Mouse (Mus musculus): Measurements from ENCODE around the gene Id2. TPM values are rescaled to one million over a fixed set of nuclear protein-coding genes. Genes with fewer than 3 reads are reported as not detected.

Id2 gene
- total RNA-seq, 1 experiment: 14.5 TPM

DNA sequence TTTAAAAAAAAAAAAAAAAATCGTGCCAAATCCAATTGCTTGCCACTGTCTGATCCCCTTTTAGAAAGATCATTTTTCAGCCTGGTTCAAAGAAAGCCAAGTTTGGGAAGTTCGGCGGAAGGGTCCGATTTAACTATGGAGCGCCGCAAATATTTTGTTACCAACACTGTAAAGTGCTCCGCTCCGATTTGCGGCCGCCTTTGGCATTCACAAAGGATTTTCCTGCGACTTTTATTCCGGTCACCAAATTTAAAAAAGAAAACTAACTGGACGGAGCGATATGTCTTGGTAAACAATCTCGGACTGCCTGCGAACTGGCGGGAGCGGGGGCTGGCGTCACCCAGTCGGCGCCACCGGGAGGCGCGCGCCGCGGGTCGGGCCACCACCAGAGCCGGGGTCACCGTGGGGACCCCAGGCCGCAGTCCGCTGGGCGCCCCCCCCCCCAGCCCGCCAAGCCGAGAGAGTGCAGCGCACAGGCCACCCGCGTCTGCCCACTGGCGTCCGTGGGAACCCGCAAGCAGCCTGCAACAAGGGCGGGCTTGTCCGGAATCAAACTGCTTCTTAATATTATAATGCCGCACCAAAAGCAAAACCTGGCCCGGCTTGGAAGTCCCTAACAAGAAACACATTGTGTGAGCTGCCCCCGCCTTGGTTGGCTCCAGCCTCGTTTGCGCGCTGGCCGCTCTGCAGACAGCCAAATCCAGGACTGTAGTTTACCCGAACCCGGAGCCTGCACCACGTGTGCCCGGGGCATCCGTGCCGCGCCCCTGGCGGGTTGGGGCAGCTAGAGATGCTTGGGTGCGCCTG lies 3.7 kb upstream of the Id2 start:
- Histone ChIP-seq H3K4me3 (ENCODE audit: insufficient read depth in 1 of 2, low read depth in 1 of 2, low read length in 2 of 2, poor library complexity in 1 of 2, severe bottlenecking in 1 of 2) (peak overlapping the region; percentile 60 to 62), H3K9me3 (ENCODE audit: control insufficient read depth, insufficient read depth, low read depth, low read length) (no peaks in the 10 kb centered on the region), H3K9ac (ENCODE audit: insufficient read depth, low read depth, low read length, poor library complexity, severe bottlenecking) (peak overlapping the region; percentile 48), H3K27ac (ENCODE audit: insufficient read depth, low read depth, low read length, poor library complexity, severe bottlenecking) (no peak overlapping the region), H3K36me3 (ENCODE audit: control insufficient read depth, insufficient read depth, low read length, poor library complexity, severe bottlenecking) (no peaks in the 10 kb centered on the region), H3K4me1 (ENCODE audit: control insufficient read depth in 2 of 2, insufficient read depth in 2 of 2, low read length in 2 of 2, poor library complexity in 1 of 2) (peaks cover 2 to 10% of the 10 kb centered on the region in 2 experiments; a peak in 2 of 4 replicates)
- in situ Hi-C loops (cut with MboI; ENCODE audit: low sequenced_read_pairs in 2 of 2, unreplicated experiment in 2 of 2): no loop called here
- TF ChIP-seq ZNF384 (IDR thresholded peaks at IDR 0.05; ENCODE audit: low read depth, low read length) (no peak), CHD2 (IDR thresholded peaks at IDR 0.05; ENCODE audit: low read depth, low read length) (no peak), MAFK (IDR thresholded peaks at IDR 0.05; ENCODE audit: insufficient read depth, low read depth, low read length) (no peak), HCFC1 (IDR thresholded peaks at IDR 0.05; ENCODE audit: borderline replicate concordance, insufficient read depth, low read length) (no peak), ZC3H11A (IDR thresholded peaks at IDR 0.05; ENCODE audit: borderline replicate concordance, low read depth, low read length) (no peak)
- DNase-seq (ENCODE audit: low read depth, low spot score): no peak

DNA sequence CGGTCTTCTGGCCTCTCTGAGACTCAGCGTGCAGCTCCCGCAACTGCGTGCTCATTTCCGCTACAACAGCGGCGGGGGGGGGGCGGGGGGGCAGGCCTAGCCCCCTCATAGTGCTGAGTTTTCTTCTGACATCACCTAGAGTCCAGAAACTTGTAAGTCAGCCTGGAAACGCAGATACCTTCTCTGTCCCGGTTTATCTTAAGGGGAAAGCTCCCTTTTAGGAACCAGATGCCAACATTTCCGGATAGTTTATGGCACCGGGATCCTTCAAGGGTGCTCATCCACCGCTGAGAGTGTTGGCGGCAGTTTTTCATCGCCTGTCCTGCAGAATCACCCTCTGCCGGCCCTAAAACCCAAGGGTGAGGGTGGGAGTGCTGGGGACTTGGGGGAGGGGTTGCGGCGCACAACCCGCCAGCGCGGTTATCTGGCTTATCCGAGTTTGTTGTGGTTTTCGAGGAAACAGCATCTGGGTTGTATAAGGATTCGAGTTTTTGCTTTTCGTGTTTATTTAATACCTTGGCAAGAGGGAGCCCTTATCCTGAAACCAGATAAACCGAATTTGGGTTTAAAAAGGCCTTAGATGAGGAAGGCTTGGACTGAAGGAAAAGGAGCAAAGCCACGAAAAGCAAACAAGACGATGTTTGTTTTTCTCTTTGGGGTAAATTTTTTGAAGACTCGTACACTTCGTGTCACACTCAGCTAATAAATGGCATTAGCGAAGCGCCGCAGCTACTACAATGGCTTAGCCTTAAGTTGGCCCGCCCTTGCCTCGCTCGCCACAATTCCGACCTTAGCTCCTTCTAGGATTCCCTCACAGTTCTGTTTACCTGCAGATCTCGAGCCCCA lies 2.8 kb upstream of the Id2 start:
- TF ChIP-seq HCFC1 (IDR thresholded peaks at IDR 0.05; ENCODE audit: borderline replicate concordance, insufficient read depth, low read length): no peak
- no peak for TF ChIP-seq MAFK (IDR thresholded peaks at IDR 0.05; ENCODE audit: insufficient read depth, low read depth, low read length)
- TF ChIP-seq ZC3H11A (IDR thresholded peaks at IDR 0.05; ENCODE audit: borderline replicate concordance, low read depth, low read length): no peak
- no peak for TF ChIP-seq CHD2 (IDR thresholded peaks at IDR 0.05; ENCODE audit: low read depth, low read length)
- no peak for TF ChIP-seq ZNF384 (IDR thresholded peaks at IDR 0.05; ENCODE audit: low read depth, low read length)
- no peaks in the 10 kb centered on the region for H3K9me3 ChIP-seq (ENCODE audit: control insufficient read depth, insufficient read depth, low read depth, low read length)
- in situ Hi-C loops (cut with MboI; ENCODE audit: low sequenced_read_pairs in 2 of 2, unreplicated experiment in 2 of 2): loop anchor here in 1 of 2 experiments (25.0 kb wide), 3 partner anchors 313 to 1188 kb away; no protein-coding TSS in a partner anchor
- 0 out of 2 replicates have a peak overlapping the region, but pooled peaks have one; percentile 26 for H3K9ac ChIP-seq (ENCODE audit: insufficient read depth, low read depth, low read length, poor library complexity, severe bottlenecking)
- no peak for DNase-seq (ENCODE audit: low read depth, low spot score)
- peak overlapping the region; percentile 60 to 62 for H3K4me3 ChIP-seq (ENCODE audit: insufficient read depth in 1 of 2, low read depth in 1 of 2, low read length in 2 of 2, poor library complexity in 1 of 2, severe bottlenecking in 1 of 2)
- peaks cover 2 to 10% of the 10 kb centered on the region in 2 experiments; a peak in 2 of 4 replicates for H3K4me1 ChIP-seq (ENCODE audit: control insufficient read depth in 2 of 2, insufficient read depth in 2 of 2, low read length in 2 of 2, poor library complexity in 1 of 2)
- H3K36me3 ChIP-seq (ENCODE audit: control insufficient read depth, insufficient read depth, low read length, poor library complexity, severe bottlenecking): no peaks in the 10 kb centered on the region
- no peak overlapping the region for H3K27ac ChIP-seq (ENCODE audit: insufficient read depth, low read depth, low read length, poor library complexity, severe bottlenecking)

DNA sequence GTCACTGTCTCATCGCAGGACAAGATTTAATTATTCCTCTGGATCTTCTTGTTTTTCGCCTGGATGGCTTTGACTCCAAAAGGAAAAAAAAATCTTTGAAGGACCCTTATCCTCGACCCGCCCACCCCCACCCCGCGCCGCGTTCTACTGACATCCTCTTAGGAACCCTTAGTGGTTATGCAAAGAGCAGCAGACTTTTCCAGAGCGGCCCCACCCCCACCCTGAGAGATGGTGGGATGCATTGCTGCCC lies 2.3 kb upstream of the Id2 start:
- in situ Hi-C loops (cut with MboI; ENCODE audit: low sequenced_read_pairs in 2 of 2, unreplicated experiment in 2 of 2): loop anchor here in 1 of 2 experiments (25.0 kb wide), 3 partner anchors 313 to 1188 kb away; no protein-coding TSS in a partner anchor
- no peak for DNase-seq (ENCODE audit: low read depth, low spot score)
- Histone ChIP-seq H3K36me3 (ENCODE audit: control insufficient read depth, insufficient read depth, low read length, poor library complexity, severe bottlenecking) (no peaks in the 10 kb centered on the region), H3K9ac (ENCODE audit: insufficient read depth, low read depth, low read length, poor library complexity, severe bottlenecking) (no peak overlapping the region), H3K27ac (ENCODE audit: insufficient read depth, low read depth, low read length, poor library complexity, severe bottlenecking) (no peak overlapping the region), H3K4me1 (ENCODE audit: control insufficient read depth in 2 of 2, insufficient read depth in 2 of 2, low read length in 2 of 2, poor library complexity in 1 of 2) (peaks cover 2 to 10% of the 10 kb centered on the region in 2 experiments; a peak in 2 of 4 replicates), H3K4me3 (ENCODE audit: insufficient read depth in 1 of 2, low read depth in 1 of 2, low read length in 2 of 2, poor library complexity in 1 of 2, severe bottlenecking in 1 of 2) (peak overlapping the region; percentile 48 to 60), H3K9me3 (ENCODE audit: control insufficient read depth, insufficient read depth, low read depth, low read length) (no peaks in the 10 kb centered on the region)
- TF ChIP-seq CHD2 (IDR thresholded peaks at IDR 0.05; ENCODE audit: low read depth, low read length) (no peak), ZNF384 (IDR thresholded peaks at IDR 0.05; ENCODE audit: low read depth, low read length) (no peak), MAFK (IDR thresholded peaks at IDR 0.05; ENCODE audit: insufficient read depth, low read depth, low read length) (no peak), HCFC1 (IDR thresholded peaks at IDR 0.05; ENCODE audit: borderline replicate concordance, insufficient read depth, low read length) (no peak), ZC3H11A (IDR thresholded peaks at IDR 0.05; ENCODE audit: borderline replicate concordance, low read depth, low read length) (no peak)

DNA sequence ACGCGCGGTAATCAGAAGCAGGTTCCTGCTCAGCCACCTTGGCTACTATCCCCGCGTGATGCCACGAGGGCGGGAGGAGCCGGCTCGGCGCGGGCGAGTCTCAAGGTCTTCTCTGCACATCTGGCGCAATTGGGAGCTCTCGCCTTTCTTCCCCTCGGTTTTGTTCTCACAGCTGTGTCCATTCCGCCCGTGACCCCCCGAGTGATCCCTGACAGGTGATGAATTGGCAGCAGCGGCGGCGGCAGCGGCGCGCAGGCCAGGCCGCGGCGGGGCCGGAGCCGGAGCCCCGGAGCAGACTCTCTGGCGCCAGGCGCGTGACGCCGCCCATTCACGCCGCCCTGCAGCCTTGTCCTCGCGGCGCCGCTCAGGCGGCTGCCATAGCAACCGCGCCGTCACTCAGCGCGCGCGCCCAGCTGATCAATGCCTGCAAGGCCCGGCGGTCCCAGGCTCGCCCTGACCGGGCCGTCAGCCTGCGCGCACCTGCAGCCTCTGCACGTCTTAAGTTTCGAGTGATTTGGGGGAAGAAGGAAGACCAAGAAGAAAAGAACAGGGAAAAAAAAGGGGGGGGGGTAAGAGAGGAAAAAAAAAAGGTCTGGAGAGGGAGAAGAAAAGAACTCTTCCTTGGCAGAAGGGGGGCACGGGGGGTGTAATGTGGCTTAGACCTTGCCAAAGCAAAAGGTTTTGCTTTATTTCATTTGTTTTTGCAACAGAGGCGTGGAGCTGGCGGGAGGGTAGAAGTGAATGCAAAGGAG lies 1.8 kb upstream of the Id2 start:
- TF ChIP-seq CHD2 (IDR thresholded peaks at IDR 0.05; ENCODE audit: low read depth, low read length): no peak
- no peak for TF ChIP-seq ZNF384 (IDR thresholded peaks at IDR 0.05; ENCODE audit: low read depth, low read length)
- no peak for TF ChIP-seq HCFC1 (IDR thresholded peaks at IDR 0.05; ENCODE audit: borderline replicate concordance, insufficient read depth, low read length)
- TF ChIP-seq MAFK (IDR thresholded peaks at IDR 0.05; ENCODE audit: insufficient read depth, low read depth, low read length): no peak
- no peak for TF ChIP-seq ZC3H11A (IDR thresholded peaks at IDR 0.05; ENCODE audit: borderline replicate concordance, low read depth, low read length)

More for the DNA sequence above, 1.8 kb upstream of the Id2 start:
- in situ Hi-C loops (cut with MboI; ENCODE audit: low sequenced_read_pairs in 2 of 2, unreplicated experiment in 2 of 2): loop anchor here in 1 of 2 experiments (25.0 kb wide), 3 partner anchors 314 to 1189 kb away; no protein-coding TSS in a partner anchor
- Histone ChIP-seq H3K4me3 (ENCODE audit: insufficient read depth in 1 of 2, low read depth in 1 of 2, low read length in 2 of 2, poor library complexity in 1 of 2, severe bottlenecking in 1 of 2) (peak overlapping the region; percentile 48 to 60), H3K36me3 (ENCODE audit: control insufficient read depth, insufficient read depth, low read length, poor library complexity, severe bottlenecking) (no peaks in the 10 kb centered on the region), H3K27ac (ENCODE audit: insufficient read depth, low read depth, low read length, poor library complexity, severe bottlenecking) (no peak overlapping the region; the same call in 1 of the 2 replicates), H3K9ac (ENCODE audit: insufficient read depth, low read depth, low read length, poor library complexity, severe bottlenecking) (peak overlapping the region; percentile 81), H3K9me3 (ENCODE audit: control insufficient read depth, insufficient read depth, low read depth, low read length) (no peaks in the 10 kb centered on the region), H3K4me1 (ENCODE audit: control insufficient read depth in 2 of 2, insufficient read depth in 2 of 2, low read length in 2 of 2, poor library complexity in 1 of 2) (peaks cover 2 to 10% of the 10 kb centered on the region in 2 experiments; a peak in 2 of 4 replicates)
- DNase-seq (ENCODE audit: low read depth, low spot score): peak; percentile 73
